Mouse (Mus musculus): ENCODE results near the gene Mc1r.

DNA sequence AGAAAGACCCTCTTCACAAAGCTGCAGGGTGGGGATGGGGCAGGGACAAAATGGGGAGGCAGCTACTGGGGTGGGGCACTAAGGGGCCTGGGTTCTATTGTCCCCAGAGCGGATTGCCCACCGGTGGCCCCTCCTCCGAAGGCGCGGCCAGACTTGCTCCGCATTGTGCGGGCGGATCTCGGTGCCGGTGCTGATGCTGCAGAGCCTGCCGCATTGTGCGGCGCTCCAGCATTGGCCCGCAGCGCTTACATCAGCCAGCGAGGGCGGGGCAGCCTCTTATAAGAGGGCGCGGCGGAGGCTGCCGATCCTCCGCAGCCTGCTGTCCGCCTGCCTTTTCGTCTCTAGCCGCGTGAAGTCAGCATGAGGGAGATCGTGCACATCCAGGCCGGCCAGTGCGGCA lies 4.3 kb downstream of the Mc1r start, which contains the start of gene Tubb3:
- no peak for TF ChIP-seq POLR2AphosphoS5 (IDR thresholded peaks at IDR 0.05; ENCODE audit: insufficient replicate concordance, low read depth, low read length)
- no peak for TF ChIP-seq CTCF (IDR thresholded peaks at IDR 0.05; ENCODE audit: low read depth, low read length)
- TF ChIP-seq GATA1 (IDR thresholded peaks at IDR 0.05; ENCODE audit: borderline replicate concordance, low read length): no peak
- no peak for TF ChIP-seq GATA2 (IDR thresholded peaks at IDR 0.05; ENCODE audit: borderline replicate concordance, low read depth, low read length)
- TF ChIP-seq TAL1 (conservative IDR thresholded peaks at IDR 0.05; ENCODE audit: low read depth, low read length): no peak
